Mouse (Mus musculus) brain, adult 2 months (tissue): Measurements from ENCODE around the gene Rabl3.

ENCODE experiments used
- DNase-seq: peaks from one replicate; pipeline ENCODE4 v3.0.0; 2011; ENCODE audit warnings: low read depth, low spot score

The Rabl3 gene

GRCm38 (mm10) chr16:37539611-37540580, at the start of gene Rabl3, which contains the start of gene Gtf2e1:
TSS of gene Rabl3 (plus strand) at chr16:37539885.
TSS of gene Gtf2e1 (minus strand) at chr16:37539789.
- peak; percentile 100 for DNase-seq

- peak; percentile 92 for DNase-seq
Measured at GRCm38 (mm10) chr16:37495017-37495416, 44.7 kb upstream of the Rabl3 start.

- no peak for DNase-seq
Measured at GRCm38 (mm10) chr16:37498581-37498980, 41.1 kb upstream of the Rabl3 start.

GRCm38 (mm10) chr16:37504517-37504916, 35.2 kb upstream of the Rabl3 start:
- DNase-seq: peak; percentile 64

GRCm38 (mm10) chr16:37506751-37507150, 32.9 kb upstream of the Rabl3 start:
- peak; percentile 67 for DNase-seq

- no peak for DNase-seq
Measured at GRCm38 (mm10) chr16:37511489-37511888, 28.2 kb upstream of the Rabl3 start.

GRCm38 (mm10) chr16:37514644-37515043, 25.0 kb upstream of the Rabl3 start:
- no peak for DNase-seq

- no peak for DNase-seq
Measured at GRCm38 (mm10) chr16:37516376-37516993, 23.2 kb upstream of the Rabl3 start.

GRCm38 (mm10) chr16:37517596-37518211, 22.0 kb upstream of the Rabl3 start:
- DNase-seq: no peak

GRCm38 (mm10) chr16:37518662-37519061, 21.0 kb upstream of the Rabl3 start:
- no peak for DNase-seq

GRCm38 (mm10) chr16:37519721-37520120, 20.0 kb upstream of the Rabl3 start:
- no peak for DNase-seq

GRCm38 (mm10) chr16:37520190-37521040, 19.3 kb upstream of the Rabl3 start:
- no peak for DNase-seq

- DNase-seq: no peak
Measured at GRCm38 (mm10) chr16:37522100-37522697, 17.5 kb upstream of the Rabl3 start.

- no peak for DNase-seq
Measured at GRCm38 (mm10) chr16:37525121-37525520, 14.6 kb upstream of the Rabl3 start.

GRCm38 (mm10) chr16:37526688-37527223, 12.9 kb upstream of the Rabl3 start:
- no peak for DNase-seq

- DNase-seq: no peak
Measured at GRCm38 (mm10) chr16:37530170-37530569, 9.5 kb upstream of the Rabl3 start.

- peak; percentile 83 for DNase-seq
Measured at GRCm38 (mm10) chr16:37532046-37532445, 7.6 kb upstream of the Rabl3 start.

GRCm38 (mm10) chr16:37533369-37534068, 6.2 kb upstream of the Rabl3 start:
- peak; percentile 29 for DNase-seq

GRCm38 (mm10) chr16:37539240-37539610, 460 bp upstream of the Rabl3 start:
- DNase-seq: peak; percentile 12

GRCm38 (mm10) chr16:37540776-37541175, 1.1 kb downstream of the Rabl3 start:
- DNase-seq: no peak
